Mouse (Mus musculus): ENCODE measurements around the gene Ifnl2. TPM values are rescaled to one million over a fixed set of nuclear protein-coding genes. Genes with fewer than 3 reads are reported as not detected.

Gene Ifnl2
- polyA plus RNA-seq, 1 experiment from 2014 or later: not detected

Other genes with a start within 250 kb of the Ifnl2 start
- gene Eid2, start 242.6 kb downstream of the Ifnl2 start, polyA plus RNA-seq (2015; fragmentation: Nextera tagmentation; extraction: Ambion mirVana): 8.2 and 8.6 TPM in 2 replicates
- 11.5 and 12.0 TPM in 2 replicates for gene Eid2b, start 232.7 kb downstream of the Ifnl2 start, polyA plus RNA-seq (2015; fragmentation: Nextera tagmentation; extraction: Ambion mirVana)
- 0.30 and 0.59 TPM in 2 replicates for gene Selenov, start 219.3 kb downstream of the Ifnl2 start, polyA plus RNA-seq (2015; fragmentation: Nextera tagmentation; extraction: Ambion mirVana)
- gene Dll3, start 208.2 kb downstream of the Ifnl2 start, polyA plus RNA-seq (2015; fragmentation: Nextera tagmentation; extraction: Ambion mirVana): 3.8 and 3.9 TPM in 2 replicates
- gene Timm50, start 198.4 kb downstream of the Ifnl2 start, polyA plus RNA-seq (2015; fragmentation: Nextera tagmentation; extraction: Ambion mirVana): 137 and 138 TPM in 2 replicates
- gene Supt5, start 171.7 kb downstream of the Ifnl2 start, polyA plus RNA-seq (2015; fragmentation: Nextera tagmentation; extraction: Ambion mirVana): 70.6 and 84.4 TPM in 2 replicates
- gene Rps16, start 159.8 kb downstream of the Ifnl2 start, polyA plus RNA-seq (2015; fragmentation: Nextera tagmentation; extraction: Ambion mirVana): 826 and 1,031 TPM in 2 replicates
- 48.4 and 52.3 TPM in 2 replicates for gene Plekhg2, start 137.9 kb downstream of the Ifnl2 start, polyA plus RNA-seq (2015; fragmentation: Nextera tagmentation; extraction: Ambion mirVana)
- gene Zfp36, start 130.2 kb downstream of the Ifnl2 start, polyA plus RNA-seq (2015; fragmentation: Nextera tagmentation; extraction: Ambion mirVana): 20.2 and 21.4 TPM in 2 replicates
- 44.8 and 47.4 TPM in 2 replicates for gene Med29, start 117.7 kb downstream of the Ifnl2 start, polyA plus RNA-seq (2015; fragmentation: Nextera tagmentation; extraction: Ambion mirVana)
- 76.5 and 79.0 TPM in 2 replicates for gene Paf1, start 117.5 kb downstream of the Ifnl2 start, polyA plus RNA-seq (2015; fragmentation: Nextera tagmentation; extraction: Ambion mirVana)
- gene Gmfg, start 73.0 kb downstream of the Ifnl2 start, polyA plus RNA-seq (2015; fragmentation: Nextera tagmentation; extraction: Ambion mirVana): 21.0 and 23.5 TPM in 2 replicates
- gene Lrfn1, start 58.5 kb downstream of the Ifnl2 start, polyA plus RNA-seq (2015; fragmentation: Nextera tagmentation; extraction: Ambion mirVana): 3.0 and 3.5 TPM in 2 replicates
- gene Ifnl3, start 12.4 kb upstream of the Ifnl2 start, polyA plus RNA-seq (2015; fragmentation: Nextera tagmentation; extraction: Ambion mirVana): not detected in 2 replicates
- gene Sycn, start 30.4 kb upstream of the Ifnl2 start, polyA plus RNA-seq (2015; fragmentation: Nextera tagmentation; extraction: Ambion mirVana): 103 and 114 TPM in 2 replicates
- 2.4 and 6.1 TPM in 2 replicates for gene Nccrp1, start 36.8 kb upstream of the Ifnl2 start, polyA plus RNA-seq (2015; fragmentation: Nextera tagmentation; extraction: Ambion mirVana)
- 18.5 and 22.1 TPM in 2 replicates for gene Samd4b, start 87.7 kb upstream of the Ifnl2 start, polyA plus RNA-seq (2015; fragmentation: Nextera tagmentation; extraction: Ambion mirVana)
- 50.2 and 56.0 TPM in 2 replicates for gene Pak4, start 87.7 kb upstream of the Ifnl2 start, polyA plus RNA-seq (2015; fragmentation: Nextera tagmentation; extraction: Ambion mirVana)
- gene Acp7, start 120.9 kb upstream of the Ifnl2 start, polyA plus RNA-seq (2015; fragmentation: Nextera tagmentation; extraction: Ambion mirVana): 0.08 TPM in 1 of 2 replicates, not detected in the other
- 4.3 and 4.8 TPM in 2 replicates for gene Fbxo27, start 182.4 kb upstream of the Ifnl2 start, polyA plus RNA-seq (2015; fragmentation: Nextera tagmentation; extraction: Ambion mirVana)
- gene Fbxo17, start 206.3 kb upstream of the Ifnl2 start, polyA plus RNA-seq (2015; fragmentation: Nextera tagmentation; extraction: Ambion mirVana): 8.0 and 8.9 TPM in 2 replicates
- 138 and 143 TPM in 2 replicates for gene Mrps12, start 231.4 kb upstream of the Ifnl2 start, polyA plus RNA-seq (2015; fragmentation: Nextera tagmentation; extraction: Ambion mirVana)
- 20.8 and 26.2 TPM in 2 replicates for gene Sars2, start 231.5 kb upstream of the Ifnl2 start, polyA plus RNA-seq (2015; fragmentation: Nextera tagmentation; extraction: Ambion mirVana)
- gene Ccer2, start 245.7 kb upstream of the Ifnl2 start, polyA plus RNA-seq (2015; fragmentation: Nextera tagmentation; extraction: Ambion mirVana): 0.19 TPM in 1 of 2 replicates, not detected in the other

All from stomach, embryonic 15.5 days (tissue).